Mouse (Mus musculus) regulatory T cell (primary cell): Measurements from ENCODE around the gene Ssh2.

Experiments used
- in situ Hi-C: fragments of 300-600 bp; cut with MboI, MseI; formaldehyde crosslinking; loops from one replicate; pipeline ENCODE4 v1.15.1; 2025; ENCODE audit warnings: high pct_unique_total_duplicates

The Ssh2 gene

DNA sequence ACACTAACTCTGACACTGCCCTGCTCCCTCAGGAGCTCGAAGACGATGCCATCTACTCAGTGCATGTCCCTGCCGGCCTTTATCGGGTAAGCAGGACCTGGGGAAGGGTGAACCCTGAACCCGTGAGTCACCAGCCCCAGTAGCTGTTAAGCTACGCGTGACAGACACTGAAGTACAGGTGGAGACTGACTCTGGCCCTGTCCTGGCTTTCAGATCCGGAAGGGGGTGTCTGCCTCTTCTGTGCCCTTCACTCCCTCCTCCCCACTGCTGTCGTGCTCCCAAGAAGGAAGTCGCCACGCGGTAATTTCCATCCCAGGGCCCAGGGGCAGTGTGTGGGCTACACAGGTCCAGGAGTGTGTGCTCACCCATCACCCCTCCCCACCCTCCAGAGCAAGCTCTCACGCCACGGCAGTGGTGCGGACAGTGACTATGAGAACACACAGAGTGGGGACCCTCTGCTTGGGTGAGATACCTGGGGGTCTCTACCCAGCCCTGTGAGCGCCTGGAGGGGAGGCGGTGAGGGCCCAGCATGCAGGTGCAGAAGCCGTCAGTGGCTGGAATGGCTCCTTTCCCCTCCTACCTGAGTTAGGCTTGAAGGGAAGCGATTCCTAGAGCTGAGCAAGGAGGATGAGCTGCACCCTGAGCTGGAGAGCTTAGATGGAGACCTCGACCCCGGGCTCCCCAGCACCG is 289.3 kb downstream of the Ssh2 start:
- in situ Hi-C loops, result no loop called here

- in situ Hi-C loops, result no loop called here
Observed at GRCm38 (mm10) chr11:77506273-77506672, 290.2 kb downstream of the Ssh2 start.

DNA sequence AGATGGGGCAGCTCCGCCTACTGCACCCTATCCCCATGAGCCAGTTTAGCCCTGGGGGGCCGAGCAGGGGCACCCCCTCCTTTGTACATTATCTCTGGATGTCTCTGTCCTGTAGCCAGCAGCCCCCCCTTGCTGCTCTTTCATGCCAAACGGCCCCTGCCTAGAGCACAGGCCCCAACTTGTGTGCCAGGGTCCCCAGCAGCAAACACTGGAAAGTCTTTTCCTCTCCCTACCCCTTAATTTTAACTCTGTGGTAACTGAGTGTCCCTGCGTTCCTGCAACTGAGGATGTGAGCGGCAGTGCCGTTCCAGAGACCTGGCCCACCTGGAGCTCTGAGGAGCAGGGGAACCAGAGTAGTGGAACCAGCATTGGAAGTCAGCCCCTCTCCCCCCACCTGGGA is 290.9 kb downstream of the Ssh2 start:
- in situ Hi-C loops, result no loop called here

- in situ Hi-C loops, result no loop called here
Observed at GRCm38 (mm10) chr11:77507426-77507825, 291.3 kb downstream of the Ssh2 start.

DNA sequence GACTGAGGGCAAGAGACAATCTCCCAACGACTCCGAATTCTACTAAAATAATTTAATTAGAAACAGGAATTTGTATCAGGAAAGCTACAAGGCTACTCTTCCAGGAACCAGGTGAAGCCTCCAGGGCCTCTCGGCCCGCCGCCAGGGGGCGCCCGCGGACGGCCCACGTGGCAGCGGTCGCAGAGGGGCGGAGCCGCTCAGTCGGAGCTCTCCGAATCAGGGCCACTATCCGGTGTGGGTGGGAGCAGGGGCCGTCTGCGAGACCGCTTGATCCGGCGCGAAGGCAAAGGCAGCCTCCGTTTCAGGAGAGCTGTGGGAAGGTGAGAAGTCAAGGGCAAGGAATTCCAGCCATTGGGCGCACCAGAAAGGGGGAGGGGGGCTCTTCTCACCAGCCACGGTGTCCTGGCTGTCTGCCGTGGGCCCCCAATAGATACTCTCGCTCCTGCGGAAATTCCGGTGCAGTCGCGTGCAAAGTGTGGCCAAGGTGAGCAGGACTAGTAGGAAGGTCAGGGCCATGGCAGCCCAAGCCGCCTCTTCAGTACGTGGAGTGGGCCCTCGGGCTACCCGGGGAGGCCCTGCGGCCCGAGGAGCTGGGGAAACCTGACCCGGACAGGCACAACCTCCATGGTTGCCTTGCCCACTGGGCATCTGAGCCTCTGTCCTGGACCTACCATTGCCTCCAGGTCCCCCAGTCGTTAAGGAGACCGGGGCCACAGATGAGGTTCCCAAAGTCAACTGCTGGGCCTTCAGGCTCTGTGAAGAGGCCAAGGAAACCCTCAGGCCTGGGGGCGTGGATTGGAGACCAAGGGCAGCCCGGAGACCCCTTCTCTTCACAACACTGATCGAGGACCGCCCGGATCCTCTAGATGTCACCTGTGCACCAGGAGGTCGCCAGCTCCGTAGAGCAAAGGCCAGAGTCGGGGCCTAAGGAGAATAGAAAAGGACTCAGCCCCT is 292.3 kb downstream of the Ssh2 start:
- in situ Hi-C loops, result no loop called here
